Comparison of ENCODE assay signal across 8 mouse cellular contexts in genomic region chr1:172502145-172503110, GRCm38 (mm10). TPM values are rescaled to one million over a fixed set of nuclear protein-coding genes. Genes with fewer than 3 reads are reported as not detected.
DNase-seq lines count a peak whose midpoint lies in the region; ATAC-seq and TF ChIP-seq lines count a peak whose summit lies in the region.

No protein-coding gene starts in this region.

- peaks cover 31% of the 10 kb centered on the region for H3K4me1 ChIP-seq in thymus, adult 2 months (replicated peaks; ENCODE audit: control insufficient read depth, insufficient read depth, low read length)
- H3K4me1 ChIP-seq in heart, embryonic 11.5 days (ENCODE audit: control insufficient read depth, insufficient read depth, low read length) = peaks cover 48% of the 10 kb centered on the region
- H3K4me1 ChIP-seq in kidney, embryonic 16.5 days (ENCODE audit: insufficient read depth, low read length) = peaks cover 43% of the 10 kb centered on the region

- H3K36me3 ChIP-seq in thymus, adult 2 months (ENCODE audit: control insufficient read depth, insufficient read depth, low read length) = peaks cover 7% of the 10 kb centered on the region
- H3K36me3 ChIP-seq in heart, embryonic 11.5 days (ENCODE audit: control insufficient read depth, insufficient read depth, low read length) = peaks cover 12% of the 10 kb centered on the region
- H3K36me3 ChIP-seq in kidney, embryonic 16.5 days (ENCODE audit: insufficient read depth, low read length) = peaks cover 26% of the 10 kb centered on the region

- no peak for TF ChIP-seq POLR2A in thymus, adult 2 months (IDR thresholded peaks at IDR 0.05; ENCODE audit: control insufficient read depth, extremely low read depth, insufficient read depth, low read length, poor library complexity)

- H3K4me3 ChIP-seq in thymus, adult 2 months (ENCODE audit: control insufficient read depth, insufficient read depth, low read length) = peak overlapping the region; percentile 77
- peak overlapping the region; percentile 74 for H3K4me3 ChIP-seq in heart, embryonic 11.5 days (ENCODE audit: low read depth, low read length)
- peak overlapping the region; percentile 78 for H3K4me3 ChIP-seq in kidney, embryonic 16.5 days (ENCODE audit: low read length)

- H3K27ac ChIP-seq in thymus, adult 2 months (ENCODE audit: control insufficient read depth, insufficient read depth, low read length) = peak overlapping the region; percentile 53
- H3K27ac ChIP-seq in heart, embryonic 11.5 days (ENCODE audit: low read depth, low read length) = peak overlapping the region; percentile 90
- peak overlapping the region; percentile 94 for H3K27ac ChIP-seq in kidney, embryonic 16.5 days (ENCODE audit: low read length)

- peak overlapping the region; percentile 77 for H3K4me2 ChIP-seq in heart, embryonic 11.5 days
- H3K4me2 ChIP-seq in kidney, embryonic 16.5 days (replicated peaks; ENCODE audit: low read depth, low read length) = peak overlapping the region; percentile 70

- DNase-seq in thymus, adult 2 months = no peak
- no peak for DNase-seq in thymus, adult 18-20 months
- DNase-seq in lung, postnatal 36 days = peak; percentile 76
- DNase-seq in layer of hippocampus, postnatal 36 days = no peak
- DNase-seq in right cerebral cortex, postnatal 14 days = no peak
- no peak for DNase-seq in right cerebral cortex, postnatal 25 days

- no peaks in the 10 kb centered on the region for H3K27me3 ChIP-seq in thymus, adult 2 months (ENCODE audit: control insufficient read depth, insufficient read depth, low read length)
- no peaks in the 10 kb centered on the region for H3K27me3 ChIP-seq in heart, embryonic 11.5 days (ENCODE audit: control insufficient read depth, insufficient read depth, low read length)
- no peaks in the 10 kb centered on the region for H3K27me3 ChIP-seq in kidney, embryonic 16.5 days (ENCODE audit: insufficient read depth, low read length)

- no peak; the same call in 1 of the 2 replicates for ATAC-seq in heart, embryonic 11.5 days (replicated peaks; ENCODE audit: insufficient number of reproducible peaks, low FRiP score, low TSS enrichment)
- ATAC-seq in kidney, embryonic 16.5 days (ENCODE audit: low FRiP score, low TSS enrichment) = peak; percentile 31

- H3K9ac ChIP-seq in heart, embryonic 11.5 days (ENCODE audit: low read depth, low read length) = peak overlapping the region; percentile 85
- peak overlapping the region; percentile 54 for H3K9ac ChIP-seq in kidney, embryonic 16.5 days (replicated peaks; ENCODE audit: low read length)

- no peak for TF ChIP-seq CTCF in thymus, adult 2 months (IDR thresholded peaks at IDR 0.05; ENCODE audit: borderline replicate concordance, control insufficient read depth, extremely low read depth, insufficient read depth, low read length, poor library complexity)

- no peaks in the 10 kb centered on the region for H3K9me3 ChIP-seq in heart, embryonic 11.5 days (replicated peaks; ENCODE audit: control insufficient read depth, low read length)
- no peaks in the 10 kb centered on the region for H3K9me3 ChIP-seq in kidney, embryonic 16.5 days (ENCODE audit: low read length)

- 39% methylated on average over 13 of the region's 13 CpGs for WGBS in thymus, adult 2 months
- WGBS in heart, embryonic 11.5 days (ENCODE audit: insufficient replicate concordance) = 30% methylated on average over 12 of the region's 13 CpGs
- 18% methylated on average over 12 of the region's 13 CpGs for WGBS in kidney, embryonic 16.5 days

RNA-seq across cellular contexts. Expression of gene Tagln2, which starts 2.6 kb away (rescaled TPM):
- polyA plus RNA-seq in thymus, adult 2 months (2012; rRNA removed) = 178 and 183 TPM in 2 replicates
- polyA plus RNA-seq in heart, embryonic 11.5 days (2014; fragmentation: Nextera tagmentation; extraction: Ambion mirVana) = 248 and 295 TPM in 2 replicates
- polyA plus RNA-seq in kidney, embryonic 16.5 days (2015; fragmentation: Nextera tagmentation; extraction: Ambion mirVana) = 280 and 282 TPM in 2 replicates
- total RNA-seq in layer of hippocampus, postnatal 36 days (2021) = 1 to 10 TPM; 8.7 to 9.2 TPM

RNA-seq across cellular contexts. Expression of gene Cfap45, which starts 18.2 kb away (rescaled TPM):
- polyA plus RNA-seq in thymus, adult 2 months (2012; rRNA removed) = 0.15 and 0.56 TPM in 2 replicates
- 2.6 and 2.7 TPM in 2 replicates for polyA plus RNA-seq in heart, embryonic 11.5 days (2014; fragmentation: Nextera tagmentation; extraction: Ambion mirVana)
- polyA plus RNA-seq in kidney, embryonic 16.5 days (2015; fragmentation: Nextera tagmentation; extraction: Ambion mirVana) = 1.9 and 2.5 TPM in 2 replicates
- total RNA-seq in layer of hippocampus, postnatal 36 days (2021) = 1 to 10 TPM; 4.0 to 5.5 TPM

RNA-seq across cellular contexts. Expression of gene Igsf9, which starts 20.8 kb away (rescaled TPM):
- 16.4 and 20.3 TPM in 2 replicates for polyA plus RNA-seq in thymus, adult 2 months (2012; rRNA removed)
- 9.3 and 12.0 TPM in 2 replicates for polyA plus RNA-seq in heart, embryonic 11.5 days (2014; fragmentation: Nextera tagmentation; extraction: Ambion mirVana)
- 45.7 and 58.1 TPM in 2 replicates for polyA plus RNA-seq in kidney, embryonic 16.5 days (2015; fragmentation: Nextera tagmentation; extraction: Ambion mirVana)
- total RNA-seq in layer of hippocampus, postnatal 36 days (2021) = 10 to 100 TPM in 1 of 2 experiments, 1 to 10 TPM in 1; 8.0 to 10.7 TPM

RNA-seq across cellular contexts. Expression of gene Slamf9, which starts 27.3 kb away (rescaled TPM):
- polyA plus RNA-seq in thymus, adult 2 months (2012; rRNA removed) = 4.3 and 7.3 TPM in 2 replicates
- polyA plus RNA-seq in heart, embryonic 11.5 days (2014; fragmentation: Nextera tagmentation; extraction: Ambion mirVana) = 1.1 and 1.2 TPM in 2 replicates
- polyA plus RNA-seq in kidney, embryonic 16.5 days (2015; fragmentation: Nextera tagmentation; extraction: Ambion mirVana) = 1.0 and 1.7 TPM in 2 replicates
- total RNA-seq in layer of hippocampus, postnatal 36 days (2021) = under 1 TPM in 1 of 2 experiments, not detected in 1; 0.28 TPM

RNA-seq across cellular contexts. Expression of gene Vsig8, which starts 53.3 kb away (rescaled TPM):
- polyA plus RNA-seq in thymus, adult 2 months (2012; rRNA removed) = 1.8 and 1.9 TPM in 2 replicates
- 0.28 TPM in 1 of 2 replicates, not detected in the other for polyA plus RNA-seq in heart, embryonic 11.5 days (2014; fragmentation: Nextera tagmentation; extraction: Ambion mirVana)
- polyA plus RNA-seq in kidney, embryonic 16.5 days (2015; fragmentation: Nextera tagmentation; extraction: Ambion mirVana) = 0.34 and 0.68 TPM in 2 replicates
- under 1 TPM; 0.25 to 0.67 TPM for total RNA-seq in layer of hippocampus, postnatal 36 days (2021)
